Mouse (Mus musculus): ENCODE data around the gene Eif2ak3.
"Not testable (repeated sequence)": the region's sequence is repeated elsewhere in the genome, so short reads cannot be mapped to it uniquely, and the experiment has no call there.

The Eif2ak3 gene

GRCm38 (mm10) chr6:70844002-70844804 lies at the start of gene Eif2ak3:
Gene Eif2ak3 (plus strand): TSS chr6:70844515.
- DNase-seq = peak; percentile 100

- no peak for DNase-seq
These were observed 47.4 kb upstream of the Eif2ak3 start for GRCm38 (mm10) chr6:70796940-70797339.

GRCm38 (mm10) chr6:70797581-70798251 lies 46.6 kb upstream of the Eif2ak3 start:
- peak; percentile 93 for DNase-seq

- DNase-seq = peak; percentile 91
These were observed 39.7 kb upstream of the Eif2ak3 start for GRCm38 (mm10) chr6:70804632-70805031.

GRCm38 (mm10) chr6:70805267-70805666 lies 39.0 kb upstream of the Eif2ak3 start:
- no peak for DNase-seq

- peak; percentile 93 for DNase-seq
These were observed 38.3 kb upstream of the Eif2ak3 start for GRCm38 (mm10) chr6:70805820-70806513.

- no peak for DNase-seq
These were observed 37.8 kb upstream of the Eif2ak3 start for GRCm38 (mm10) chr6:70806514-70806912.

- no peak for DNase-seq
These were observed 33.8 kb upstream of the Eif2ak3 start for GRCm38 (mm10) chr6:70810524-70810923.

- DNase-seq = peak; percentile 93
These were observed 32.5 kb upstream of the Eif2ak3 start for GRCm38 (mm10) chr6:70811557-70812525.

GRCm38 (mm10) chr6:70812526-70812895 lies 31.8 kb upstream of the Eif2ak3 start:
- peak; percentile 91 for DNase-seq

GRCm38 (mm10) chr6:70813921-70814628 lies 30.2 kb upstream of the Eif2ak3 start:
- DNase-seq = no peak

GRCm38 (mm10) chr6:70814629-70814950 lies 29.7 kb upstream of the Eif2ak3 start:
- no peak for DNase-seq

GRCm38 (mm10) chr6:70815471-70815870 lies 28.8 kb upstream of the Eif2ak3 start:
- no peak for DNase-seq

- DNase-seq = no peak
These were observed 22.7 kb upstream of the Eif2ak3 start for GRCm38 (mm10) chr6:70821566-70821965.

- no peak for DNase-seq
These were observed 21.9 kb upstream of the Eif2ak3 start for GRCm38 (mm10) chr6:70822386-70822910.

GRCm38 (mm10) chr6:70823277-70823676 lies 21.0 kb upstream of the Eif2ak3 start:
- DNase-seq = not testable (repeated sequence)

- peak; percentile 99 for DNase-seq
These were observed 20.0 kb upstream of the Eif2ak3 start for GRCm38 (mm10) chr6:70824085-70824986.

- no peak for DNase-seq
These were observed 19.4 kb upstream of the Eif2ak3 start for GRCm38 (mm10) chr6:70824987-70825337.

GRCm38 (mm10) chr6:70829451-70829850 lies 14.9 kb upstream of the Eif2ak3 start:
- DNase-seq = no peak

GRCm38 (mm10) chr6:70830552-70830951 lies 13.8 kb upstream of the Eif2ak3 start:
- no peak for DNase-seq

Measured in heart, adult 11 months (tissue).